Mouse (Mus musculus) intestine, embryonic 14.5 days (tissue): ENCODE measurements at regions not wholly inside any gene's neighbourhood (a gene's known extent, or its start where the extent isn't known, plus 50 kb on each side); places are given as distances from the start of the nearest gene placed in this dataset.
"Not testable (repeated sequence)": the region's sequence is repeated elsewhere in the genome, so short reads cannot be mapped to it uniquely, and the experiment has no call there.

Experiments
- ATAC-seq: fragments of 200-750 bp; cut with Nextera tagmentation; replicated peaks from 2 replicates; pipeline ENCODE4 v1.8.0; 2017; ENCODE audit warnings: low read depth, moderate number of reproducible peaks, moderate TSS enrichment, moderate library complexity; ENCODE audit not compliant: low FRiP score, low TSS enrichment
- DNase-seq: peaks from one replicate; pipeline ENCODE4 v3.0.0-alpha.2; 2018; ENCODE audit warnings: low spot score
- H3K27ac ChIP-seq: fragments of 300-500 bp; sonication (generic); 2 replicates; pipeline ENCODE4 v1.5.1; 2014; ENCODE audit warnings: low read depth, mild to moderate bottlenecking, control low read depth
- H3K27me3 ChIP-seq: fragments of 300-500 bp; sonication (generic); replicated peaks from 2 replicates; pipeline ENCODE4 v1.6.1; 2014; ENCODE audit warnings: low read length, control low read depth; ENCODE audit not compliant: control insufficient read depth, insufficient read depth
- H3K36me3 ChIP-seq: fragments of 300-500 bp; sonication (generic); 2 replicates; pipeline ENCODE4 v1.6.1; 2014; ENCODE audit warnings: low read length, control low read depth; ENCODE audit not compliant: control insufficient read depth, insufficient read depth
- H3K4me1 ChIP-seq: fragments of 300-500 bp; sonication (generic); replicated peaks from 2 replicates; pipeline ENCODE4 v1.6.1; 2014; ENCODE audit warnings: low read length, control low read depth, mixed read lengths; ENCODE audit not compliant: control insufficient read depth, insufficient read depth
- H3K4me2 ChIP-seq: fragments of 300-500 bp; sonication (generic); 2 replicates; pipeline ENCODE4 v1.6.1; 2014; ENCODE audit warnings: low read length
- H3K4me3 ChIP-seq: fragments of 300-500 bp; sonication (generic); 2 replicates; pipeline ENCODE4 v1.5.1; 2014; ENCODE audit warnings: low read depth, low read length, control low read depth, mixed read lengths
- H3K9ac ChIP-seq: fragments of 300-500 bp; sonication (generic); 2 replicates; pipeline ENCODE4 v1.6.1; 2014; ENCODE audit warnings: mild to moderate bottlenecking, low read length
- H3K9me3 ChIP-seq: fragments of 300-500 bp; sonication (generic); 2 replicates; pipeline ENCODE4 v1.6.1; 2016; ENCODE audit warnings: low read length, control low read depth; ENCODE audit not compliant: control insufficient read depth
- WGBS: fragments of 180-500 bp; shearing (Covaris S2); extraction: QIAGEN DNeasy Blood & Tissue Kit; methylation state at CpG from one replicate; pipeline ENCODE4 v1.1.7; 2014; 5-methylcytosine and 5-hydroxymethylcytosine counted together

GRCm38 (mm10) chr17:16665253-16665652 lies 398.7 kb upstream of the Zfp960 start:
- no peak overlapping the region for H3K4me2 ChIP-seq
- DNase-seq (no peak), ATAC-seq (no peak)
- no peak overlapping the region for H3K9ac ChIP-seq
- no peak overlapping the region for H3K27ac ChIP-seq
- H3K27me3 ChIP-seq, result no peaks in the 10 kb centered on the region
- H3K4me3 ChIP-seq, result no peak overlapping the region
- H3K9me3 ChIP-seq, result no peaks in the 10 kb centered on the region
- H3K36me3 ChIP-seq, result no peaks in the 10 kb centered on the region
- no peaks in the 10 kb centered on the region for H3K4me1 ChIP-seq

- ATAC-seq (no peak), DNase-seq (no peak)
- H3K27ac ChIP-seq, result no peak overlapping the region
- no peak overlapping the region for H3K4me3 ChIP-seq
- H3K4me2 ChIP-seq, result no peak overlapping the region
- H3K9ac ChIP-seq, result no peak overlapping the region
- H3K36me3 ChIP-seq, result no peaks in the 10 kb centered on the region
- H3K4me1 ChIP-seq, result no peaks in the 10 kb centered on the region
- H3K9me3 ChIP-seq, result no peaks in the 10 kb centered on the region
- WGBS, result 64% methylated on average over 1 of the region's 1 CpGs
- H3K27me3 ChIP-seq, result no peaks in the 10 kb centered on the region
These were observed 396.3 kb upstream of the Zfp960 start for GRCm38 (mm10) chr17:16667606-16668005.

- ATAC-seq (no peak), DNase-seq (no peak)
- Histone ChIP-seq H3K27ac (no peak overlapping the region), H3K9ac (no peak overlapping the region), H3K4me2 (no peak overlapping the region), H3K4me1 (no peaks in the 10 kb centered on the region), H3K4me3 (no peak overlapping the region), H3K9me3 (no peaks in the 10 kb centered on the region), H3K27me3 (no peaks in the 10 kb centered on the region), H3K36me3 (no peaks in the 10 kb centered on the region)
These were observed 359.7 kb upstream of the Zfp960 start for GRCm38 (mm10) chr17:16704199-16704598.

- Histone ChIP-seq H3K9me3 (no peaks in the 10 kb centered on the region), H3K36me3 (no peaks in the 10 kb centered on the region), H3K4me1 (no peaks in the 10 kb centered on the region), H3K4me3 (no peak overlapping the region), H3K27ac (no peak overlapping the region), H3K4me2 (no peak overlapping the region), H3K27me3 (no peaks in the 10 kb centered on the region), H3K9ac (no peak overlapping the region)
- DNase-seq (no peak), ATAC-seq (no peak)
- 90% methylated on average over 1 of the region's 1 CpGs for WGBS
These were observed 358.0 kb upstream of the Zfp960 start for GRCm38 (mm10) chr17:16705890-16706289.

- no peaks in the 10 kb centered on the region for H3K36me3 ChIP-seq
- no peaks in the 10 kb centered on the region for H3K4me1 ChIP-seq
- H3K4me3 ChIP-seq, result no peak overlapping the region
- no peaks in the 10 kb centered on the region for H3K9me3 ChIP-seq
- H3K27ac ChIP-seq, result no peak overlapping the region
- DNase-seq (no peak), ATAC-seq (no peak)
- no peak overlapping the region for H3K9ac ChIP-seq
- 94% methylated on average over 2 of the region's 2 CpGs for WGBS
- H3K4me2 ChIP-seq, result no peak overlapping the region
- H3K27me3 ChIP-seq, result no peaks in the 10 kb centered on the region
These were observed 337.0 kb upstream of the Zfp960 start for GRCm38 (mm10) chr17:16726904-16727303.

GRCm38 (mm10) chr17:16753090-16753489 lies 310.8 kb upstream of the Zfp960 start:
- H3K4me3 ChIP-seq, result no peak overlapping the region
- WGBS, result 78% methylated on average over 4 of the region's 4 CpGs
- H3K36me3 ChIP-seq, result no peaks in the 10 kb centered on the region
- H3K9ac ChIP-seq, result no peak overlapping the region
- no peak for DNase-seq
- no peaks in the 10 kb centered on the region for H3K27me3 ChIP-seq
- no peak overlapping the region for H3K4me2 ChIP-seq
- H3K9me3 ChIP-seq, result no peaks in the 10 kb centered on the region
- no peak for ATAC-seq
- H3K4me1 ChIP-seq, result no peaks in the 10 kb centered on the region
- H3K27ac ChIP-seq, result no peak overlapping the region

GRCm38 (mm10) chr17:16770587-16770986 lies 293.3 kb upstream of the Zfp960 start:
- H3K9ac ChIP-seq, H3K4me3 ChIP-seq, H3K4me2 ChIP-seq, DNase-seq, H3K36me3 ChIP-seq, ATAC-seq, H3K4me1 ChIP-seq, H3K27ac ChIP-seq, H3K9me3 ChIP-seq, H3K27me3 ChIP-seq: not testable (repeated sequence)
- 87% methylated on average over 7 of the region's 7 CpGs for WGBS

GRCm38 (mm10) chr17:16798316-16798715 lies 265.6 kb upstream of the Zfp960 start:
- Histone ChIP-seq H3K27ac (no peak overlapping the region), H3K9me3 (no peaks in the 10 kb centered on the region), H3K4me1 (no peaks in the 10 kb centered on the region), H3K9ac (no peak overlapping the region), H3K27me3 (no peaks in the 10 kb centered on the region), H3K4me3 (no peak overlapping the region), H3K4me2 (no peak overlapping the region), H3K36me3 (no peaks in the 10 kb centered on the region)
- ATAC-seq, result no peak
- WGBS, result 87% methylated on average over 5 of the region's 5 CpGs
- DNase-seq, result no peak

- Histone ChIP-seq H3K27ac (no peak overlapping the region), H3K9me3 (no peaks in the 10 kb centered on the region), H3K4me3 (no peak overlapping the region), H3K27me3 (no peaks in the 10 kb centered on the region), H3K4me2 (no peak overlapping the region), H3K9ac (no peak overlapping the region), H3K36me3 (no peaks in the 10 kb centered on the region), H3K4me1 (no peaks in the 10 kb centered on the region)
- 35% methylated on average over 3 of the region's 3 CpGs for WGBS
- ATAC-seq (no peak), DNase-seq (no peak)
These were observed 258.9 kb upstream of the Zfp960 start for GRCm38 (mm10) chr17:16804986-16805385.
